Mouse (Mus musculus) cerebellum, postnatal 25 days (tissue): ENCODE measurements around the gene Rtn3.

Experiments
- DNase-seq, 2 experiments: peaks; one replicate each; pipeline ENCODE4 v3.0.0; 2021; ENCODE audit warnings: mixed read lengths in 2 of 2

Gene Rtn3

GRCm38 (mm10) chr19:7484076-7484475 lies 995 bp upstream of the Rtn3 start:
- DNase-seq = peak; percentile 22 to 36

GRCm38 (mm10) chr19:7483512-7483882 lies 416 bp upstream of the Rtn3 start:
- no peak for DNase-seq

- DNase-seq = no peak
Measured at GRCm38 (mm10) chr19:7482266-7482598, 849 bp downstream of the Rtn3 start.

- DNase-seq = peak; percentile 57 to 75
Measured at GRCm38 (mm10) chr19:7481541-7482265, 1.4 kb downstream of the Rtn3 start.

- no peak for DNase-seq
Measured at GRCm38 (mm10) chr19:7479751-7480248, 3.3 kb downstream of the Rtn3 start.

GRCm38 (mm10) chr19:7470643-7471042 lies 12.4 kb downstream of the Rtn3 start:
- DNase-seq = no peak

- DNase-seq = no peak
Measured at GRCm38 (mm10) chr19:7467915-7468314, 15.2 kb downstream of the Rtn3 start.

GRCm38 (mm10) chr19:7459370-7459769 lies 23.7 kb downstream of the Rtn3 start:
- DNase-seq = no peak

- no peak for DNase-seq
Measured at GRCm38 (mm10) chr19:7458901-7459300, 24.2 kb downstream of the Rtn3 start.

GRCm38 (mm10) chr19:7456803-7457202 lies 26.3 kb downstream of the Rtn3 start:
- DNase-seq = no peak

- DNase-seq = no peak
Measured at GRCm38 (mm10) chr19:7445596-7445995, 37.5 kb downstream of the Rtn3 start.

- no peak for DNase-seq
Measured at GRCm38 (mm10) chr19:7445105-7445504, 38.0 kb downstream of the Rtn3 start.

GRCm38 (mm10) chr19:7441493-7441892 lies 41.6 kb downstream of the Rtn3 start:
- peak; percentile 56 to 75 for DNase-seq

- no peak for DNase-seq
Measured at GRCm38 (mm10) chr19:7438295-7438694, 44.8 kb downstream of the Rtn3 start.

- DNase-seq = peak in 1 of 2 experiments; percentile 62
Measured at GRCm38 (mm10) chr19:7436061-7436970, 46.8 kb downstream of the Rtn3 start.

- DNase-seq = no peak
Measured at GRCm38 (mm10) chr19:7434887-7435286, 48.2 kb downstream of the Rtn3 start.

- no peak for DNase-seq
Measured at GRCm38 (mm10) chr19:7425398-7425775, 57.7 kb downstream of the Rtn3 start.

- no peak for DNase-seq
Measured at GRCm38 (mm10) chr19:7424590-7425397, 58.3 kb downstream of the Rtn3 start.

- no peak for DNase-seq
Measured at GRCm38 (mm10) chr19:7424131-7424530, 59.0 kb downstream of the Rtn3 start.

- DNase-seq = no peak
Measured at GRCm38 (mm10) chr19:7423656-7424030, 59.4 kb downstream of the Rtn3 start.

GRCm38 (mm10) chr19:7423028-7423655 lies 59.9 kb downstream of the Rtn3 start:
- DNase-seq = peak; percentile 89 to 90

- no peak for DNase-seq
Measured at GRCm38 (mm10) chr19:7422656-7423027, 60.4 kb downstream of the Rtn3 start.
